Comparison of ENCODE assay signal across 8 mouse cellular contexts in the genomic region with DNA sequence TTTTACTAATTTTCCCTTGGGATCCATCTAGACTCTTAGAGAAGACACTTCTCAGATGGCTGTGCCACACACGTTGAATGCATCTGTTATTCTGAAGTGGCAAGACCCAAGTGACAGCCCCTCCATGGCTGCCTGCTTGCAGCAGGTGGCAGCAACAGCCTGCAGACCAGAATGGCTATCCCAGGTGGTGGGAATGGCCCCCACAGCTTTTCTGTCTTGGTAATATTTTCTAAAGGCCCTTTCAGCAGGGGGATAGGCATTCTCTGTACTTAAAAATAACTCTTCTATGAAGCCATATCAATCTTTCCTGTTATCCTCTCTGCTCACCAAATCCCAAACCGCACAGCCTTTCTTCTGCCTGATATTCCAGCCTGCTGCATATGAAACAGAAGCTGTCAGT. TPM values are rescaled to one million over a fixed set of nuclear protein-coding genes. Genes with fewer than 3 reads are reported as not detected.
DNase-seq lines count a peak whose midpoint lies in the region; ATAC-seq and TF ChIP-seq lines count a peak whose summit lies in the region.

No protein-coding gene starts in this region.

- 16% methylated on average over 2 of the region's 2 CpGs for WGBS in heart, postnatal 0 days
- 43% methylated on average over 2 of the region's 2 CpGs for WGBS in bone marrow, adult 2 months

- H3K4me3 ChIP-seq in heart, postnatal 0 days (ENCODE audit: low read depth, low read length): no peak overlapping the region
- H3K4me3 ChIP-seq in bone marrow, adult 2 months (replicated peaks; ENCODE audit: control insufficient read depth, low read depth, low read length): no peak overlapping the region

- no peak overlapping the region for H3K9ac ChIP-seq in heart, postnatal 0 days (replicated peaks; ENCODE audit: low read depth, low read length)

- no peaks in the 10 kb centered on the region for H3K9me3 ChIP-seq in heart, postnatal 0 days (replicated peaks; ENCODE audit: control insufficient read depth, low read length)

- no peak overlapping the region for H3K27ac ChIP-seq in heart, postnatal 0 days (ENCODE audit: low read depth)
- no peak overlapping the region for H3K27ac ChIP-seq in bone marrow, adult 2 months (ENCODE audit: control insufficient read depth, insufficient read depth, low read depth, low read length, poor library complexity)

- peak; percentile 74 for TF ChIP-seq CTCF in heart, postnatal 0 days (IDR thresholded peaks at IDR 0.05; ENCODE audit: low read depth)
- peak; percentile 17; the same call in 1 of the 2 replicates for TF ChIP-seq CTCF in bone marrow, adult 2 months (IDR thresholded peaks at IDR 0.05; ENCODE audit: control insufficient read depth, insufficient read depth, low read length)

- no peak for TF ChIP-seq POLR2A in bone marrow, adult 2 months (IDR thresholded peaks at IDR 0.05; ENCODE audit: borderline replicate concordance, control insufficient read depth, low read depth, low read length)

- TF ChIP-seq EP300 in heart, postnatal 0 days (IDR thresholded peaks at IDR 0.05; ENCODE audit: low read depth): no peak

- peak; percentile 36 for DNase-seq in heart, postnatal 0 days (ENCODE audit: low spot score)
- DNase-seq in heart, adult 11 months: no peak
- peak; percentile 54 for DNase-seq in CD4-positive helper T cell, adult 2 months (ENCODE audit: low read depth, low spot score)
- DNase-seq in gastrocnemius, postnatal 25 days: peak; percentile 13
- DNase-seq in left cerebral cortex, postnatal 36 days (ENCODE audit: low spot score in 2 of 2): peak; percentile 26 to 27
- DNase-seq in retina, postnatal 1 day: peak; percentile 51
- DNase-seq in ovary, postnatal 14 days (ENCODE audit: low spot score): no peak

- intact Hi-C loops in left cerebral cortex, postnatal 36 days (cut with DNase I): no loop called here

- ATAC-seq in heart, postnatal 0 days (ENCODE audit: insufficient read depth, low read depth): peak; percentile 60

- no peak overlapping the region for H3K4me2 ChIP-seq in heart, postnatal 0 days (ENCODE audit: low read depth, low read length)

- H3K36me3 ChIP-seq in heart, postnatal 0 days (replicated peaks; ENCODE audit: control insufficient read depth, insufficient read depth, low read length): no peaks in the 10 kb centered on the region

- H3K27me3 ChIP-seq in heart, postnatal 0 days (ENCODE audit: control insufficient read depth, insufficient read depth, low read length): no peaks in the 10 kb centered on the region

- no peaks in the 10 kb centered on the region for H3K4me1 ChIP-seq in heart, postnatal 0 days (ENCODE audit: control insufficient read depth, insufficient read depth)
- no peaks in the 10 kb centered on the region for H3K4me1 ChIP-seq in bone marrow, adult 2 months (ENCODE audit: control insufficient read depth, insufficient read depth, low read length)

RNA-seq across cellular contexts. Expression of a gene that starts 1.4 kb away (rescaled TPM):
- 0.08 TPM in 1 of 2 replicates, not detected in the other for total RNA-seq in heart, postnatal 0 days (2014; rRNA removed; ENCODE audit: low replicate concordance)
- not detected in 2 replicates for polyA plus RNA-seq in heart, postnatal 0 days (2015; fragmentation: Nextera tagmentation; extraction: Ambion mirVana)
- 0.70 TPM in 1 of 2 replicates, not detected in the other for polyA plus RNA-seq in bone marrow, adult 2 months (2011; ENCODE audit: insufficient read depth, insufficient read length, low replicate concordance, missing spikeins)
- total RNA-seq in gastrocnemius, postnatal 25 days (2021): not detected
- under 1 TPM in 1 of 2 experiments, not detected in 1; 0.23 TPM for total RNA-seq in left cerebral cortex, postnatal 36 days (2021)

RNA-seq across cellular contexts. Expression of a gene that starts 33.5 kb away (rescaled TPM):
- total RNA-seq in heart, postnatal 0 days (2014; rRNA removed; ENCODE audit: low replicate concordance): 3.1 and 4.5 TPM in 2 replicates
- 0.33 and 0.38 TPM in 2 replicates for polyA plus RNA-seq in heart, postnatal 0 days (2015; fragmentation: Nextera tagmentation; extraction: Ambion mirVana)
- polyA plus RNA-seq in bone marrow, adult 2 months (2011; ENCODE audit: insufficient read depth, insufficient read length, low replicate concordance, missing spikeins): 19.4 and 50.1 TPM in 2 replicates
- total RNA-seq in gastrocnemius, postnatal 25 days (2021): 10 to 100 TPM; 14.6 to 16.0 TPM
- total RNA-seq in left cerebral cortex, postnatal 36 days (2021): 10 to 100 TPM; 13.2 to 14.2 TPM

Comparison
In these comparisons a context has a peak if more than half of its experiments do, and no peak if none do; other contexts are left out.
1. DNase-seq: peak in heart, postnatal 0 days (single experiment), CD4-positive helper T cell, adult 2 months (single experiment), gastrocnemius, postnatal 25 days (single experiment), left cerebral cortex, postnatal 36 days (2 of 2) and retina, postnatal 1 day (single experiment); none in heart, adult 11 months (single experiment) and ovary, postnatal 14 days (single experiment).